Mouse (Mus musculus) T-helper 2 cell (primary cell): ENCODE data around the gene Gpc1.

Experiments used
- in situ Hi-C: fragments of 300-600 bp; cut with MboI, MseI; formaldehyde crosslinking; loops from one replicate; pipeline ENCODE4 v1.15.1; 2025; ENCODE audit warnings: high pct_unique_total_duplicates

Gene Gpc1

DNA sequence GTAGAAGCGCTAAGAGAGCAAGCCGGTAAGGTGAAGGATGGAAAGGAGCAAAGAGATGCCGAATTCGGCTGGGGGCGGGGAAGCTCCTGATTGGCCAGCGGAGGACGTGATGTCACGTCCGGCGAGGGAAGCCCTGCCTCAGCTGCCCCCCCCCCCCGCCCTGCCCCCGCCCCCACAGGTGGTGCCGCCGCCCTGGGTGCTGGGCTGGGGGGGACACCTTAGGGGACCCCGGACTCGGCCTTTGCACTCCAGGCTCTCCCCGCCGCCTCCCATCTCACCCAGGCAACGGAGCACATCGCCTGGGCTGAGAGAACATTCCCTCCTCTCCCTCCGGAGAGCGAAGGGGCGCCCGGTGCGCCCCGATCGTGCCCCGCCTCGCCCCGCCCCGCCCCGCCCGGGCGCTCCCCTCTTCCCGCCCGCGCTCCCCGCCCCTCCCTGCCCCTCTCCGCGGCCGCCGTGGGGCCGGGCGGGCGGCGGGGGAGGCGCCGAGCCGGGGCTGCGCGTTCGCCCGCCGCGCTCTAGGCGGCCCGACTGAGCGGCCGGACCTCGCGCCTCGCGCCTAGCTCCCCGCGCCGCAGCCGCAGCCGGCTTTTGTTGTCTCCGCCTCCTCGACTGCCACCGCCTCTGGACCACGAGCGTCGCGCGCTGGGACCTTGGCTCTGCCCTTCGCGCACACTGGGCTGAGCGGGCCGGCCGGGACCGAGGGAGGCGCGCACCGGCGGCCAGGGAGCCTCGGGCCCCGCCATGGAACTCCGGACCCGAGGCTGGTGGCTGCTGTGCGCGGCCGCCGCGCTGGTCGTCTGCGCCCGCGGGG, at the start of gene Gpc1:
TSS of gene Gpc1 (plus strand) at position 458 of the 814 bp plus-strand sequence.
- in situ Hi-C loops, result no loop called here

DNA sequence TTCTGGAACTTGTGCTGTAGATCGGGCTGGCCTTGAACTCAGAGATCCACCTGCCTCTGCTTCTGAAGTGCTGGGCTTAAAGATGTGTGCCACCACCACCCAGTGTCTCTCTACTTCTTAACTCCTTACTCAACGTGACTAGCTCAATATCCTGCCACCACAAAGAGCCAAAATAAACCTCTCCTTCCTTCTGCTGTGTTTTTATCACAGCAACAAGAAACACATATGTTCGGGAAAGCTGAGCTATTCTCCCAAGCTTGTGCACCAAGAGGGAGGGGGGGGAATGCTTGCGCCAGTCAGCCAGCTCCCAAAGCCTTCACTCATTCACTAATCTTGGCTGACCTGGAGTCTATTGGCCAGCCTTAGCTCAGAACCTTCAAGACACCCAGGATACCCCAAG, 49.6 kb upstream of the Gpc1 start:
- in situ Hi-C loops, result loop anchor here (5.0 kb wide), 1 partner anchor 60 kb away; no protein-coding TSS in a partner anchor

DNA sequence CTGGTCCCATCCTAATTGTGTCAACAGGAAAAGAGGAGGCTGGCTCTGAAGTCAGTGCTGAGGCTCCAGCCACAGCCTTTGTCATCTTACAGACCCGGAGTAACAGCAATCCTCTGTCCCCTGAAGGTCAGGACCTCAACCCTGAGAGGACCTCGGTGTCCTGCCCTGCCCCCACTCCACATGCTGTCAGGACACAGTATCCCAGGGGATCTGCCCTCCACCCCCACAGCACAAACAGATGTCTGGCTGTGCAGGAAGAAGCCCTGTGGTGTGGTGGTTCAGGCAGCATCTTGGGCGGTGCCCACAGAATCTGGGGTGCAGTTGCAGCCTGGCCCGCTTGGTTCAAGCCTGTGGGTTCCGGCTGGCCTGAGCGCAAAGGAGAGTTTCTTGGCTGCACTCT, 48.9 kb upstream of the Gpc1 start:
- in situ Hi-C loops, result loop anchor here (5.0 kb wide), 1 partner anchor 60 kb away; no protein-coding TSS in a partner anchor

DNA sequence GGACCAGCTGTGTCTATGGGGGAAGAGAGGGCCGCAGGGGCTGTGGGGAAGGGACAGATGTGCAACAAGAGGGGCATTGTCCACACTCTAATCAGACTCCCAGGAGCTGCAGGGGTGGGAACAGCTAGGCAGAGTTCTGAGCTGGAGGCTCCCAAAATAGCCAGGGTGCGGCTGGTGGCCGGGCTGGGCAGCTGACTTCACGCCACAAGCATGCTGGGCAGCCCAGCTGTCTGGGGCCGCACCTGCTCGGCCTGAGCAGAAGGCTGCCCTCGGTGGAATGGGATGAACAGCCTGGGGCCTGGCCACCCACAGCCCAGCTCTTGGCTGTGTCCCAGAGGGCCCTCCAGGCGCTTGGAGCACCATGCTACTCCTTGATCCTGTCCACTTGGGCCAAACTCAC, 44.2 kb upstream of the Gpc1 start:
- in situ Hi-C loops, result no loop called here

DNA sequence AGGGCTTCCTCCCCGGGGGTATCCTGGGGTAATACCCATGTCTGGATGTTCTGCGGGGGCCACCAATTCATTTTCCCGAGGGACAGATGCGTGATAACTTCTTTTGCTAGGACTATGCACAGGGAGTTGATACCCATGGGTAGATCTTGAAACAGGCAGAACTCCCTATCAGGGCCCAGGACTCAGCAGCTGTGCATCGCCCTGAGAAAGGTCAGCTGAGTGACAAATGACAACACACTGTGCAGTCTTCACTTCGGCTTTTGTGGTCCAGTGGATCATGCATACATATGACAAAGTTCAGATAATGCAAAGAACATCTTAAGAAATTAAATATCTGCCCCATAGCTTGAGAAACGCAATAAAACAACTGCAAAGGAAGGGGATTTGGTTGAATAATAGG, 43.4 kb upstream of the Gpc1 start:
- in situ Hi-C loops, result no loop called here

DNA sequence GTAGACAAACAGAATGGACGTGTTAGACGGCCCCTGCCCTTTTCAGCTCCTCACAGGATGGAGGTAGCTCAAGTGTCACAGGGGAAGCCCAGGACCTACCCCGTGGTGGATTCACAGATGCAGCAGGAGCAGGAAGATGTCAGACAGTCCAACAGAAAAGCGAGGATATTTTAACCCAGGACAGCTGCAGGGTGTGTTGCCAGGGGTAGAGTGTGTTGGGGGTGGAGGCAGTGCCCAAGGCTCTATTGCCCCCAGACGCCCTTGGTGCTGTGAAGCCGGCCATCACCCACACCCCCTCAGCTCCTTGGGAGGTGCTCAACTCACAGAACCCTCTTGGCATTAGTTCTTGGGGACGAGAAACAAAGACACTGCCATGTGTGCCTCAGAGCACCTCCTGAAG, 40.8 kb upstream of the Gpc1 start:
- in situ Hi-C loops, result no loop called here

DNA sequence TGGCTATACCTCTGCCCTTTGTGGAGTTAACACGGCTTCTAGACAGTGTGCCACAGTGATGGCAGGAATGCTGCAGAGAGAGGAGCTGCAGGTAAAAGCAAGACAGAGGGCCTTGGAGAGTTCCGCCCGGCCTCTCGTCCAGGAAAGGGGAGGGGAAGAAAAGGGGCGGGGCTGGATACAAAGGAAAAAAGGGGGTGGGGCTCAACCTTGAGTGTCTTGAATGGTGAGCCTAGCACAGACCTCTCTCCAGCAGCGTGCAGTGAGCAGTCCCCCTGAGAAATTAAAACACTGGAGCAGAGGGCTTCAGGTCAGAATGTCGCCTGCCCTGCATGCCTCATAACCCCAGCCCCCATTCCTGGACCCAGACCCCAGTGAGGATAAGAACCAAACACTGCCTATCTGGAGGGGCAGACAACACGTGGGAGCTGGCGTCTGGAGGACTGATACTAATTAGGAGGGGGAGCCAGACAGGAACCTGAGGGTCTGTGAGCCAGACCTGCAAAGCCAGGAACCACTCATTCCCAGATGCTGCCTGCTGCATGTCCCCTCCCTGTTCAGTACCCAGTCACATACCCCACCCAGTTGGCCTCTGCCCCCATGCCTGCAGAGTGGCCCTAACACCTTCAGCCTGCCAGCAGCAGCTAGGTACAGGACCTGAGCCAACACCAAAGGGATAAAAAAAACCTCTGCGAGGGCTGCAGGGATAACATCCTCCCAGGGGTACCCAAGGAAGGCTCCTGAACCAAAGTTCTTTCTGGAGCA, 40.2 kb upstream of the Gpc1 start:
- in situ Hi-C loops, result no loop called here

DNA sequence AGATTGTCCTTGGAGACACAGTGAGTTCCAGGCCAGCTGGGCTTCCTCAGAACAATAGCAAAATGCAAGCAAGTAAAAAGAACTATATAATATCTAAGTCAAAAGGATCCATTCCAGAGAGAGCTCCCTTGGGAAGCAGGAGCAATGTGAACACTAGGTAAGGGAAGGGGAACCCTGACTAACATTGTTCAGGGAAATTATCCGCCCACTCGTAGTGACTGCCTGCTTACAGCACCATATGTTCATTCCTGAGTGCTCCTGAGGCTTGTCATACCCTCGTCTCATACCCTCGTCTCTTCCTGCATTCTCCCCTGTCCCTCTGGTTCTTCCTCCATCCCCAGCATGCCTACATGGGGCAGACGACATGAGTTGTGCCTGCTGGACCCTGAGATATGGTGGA, 37.7 kb upstream of the Gpc1 start:
- in situ Hi-C loops, result no loop called here

DNA sequence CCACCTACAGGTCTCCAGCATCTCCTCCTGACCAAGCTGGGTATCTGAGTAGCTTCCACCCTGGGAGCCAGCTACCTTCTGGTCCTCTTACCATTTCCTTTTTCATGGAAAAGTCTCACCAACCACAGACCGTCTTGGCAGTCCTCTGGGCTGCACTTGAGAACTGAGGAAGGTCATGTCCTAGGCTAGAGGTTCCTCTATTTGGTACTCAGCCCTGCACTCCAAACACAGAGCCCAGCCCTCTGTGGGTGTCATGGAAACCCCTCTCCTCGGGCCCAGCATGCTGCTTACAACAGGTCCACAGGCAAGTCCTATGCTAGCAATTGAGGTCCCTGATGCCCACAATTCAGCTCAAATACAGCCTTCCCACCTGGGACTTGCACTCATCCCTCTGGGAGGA, 33.0 kb upstream of the Gpc1 start:
- in situ Hi-C loops, result no loop called here

DNA sequence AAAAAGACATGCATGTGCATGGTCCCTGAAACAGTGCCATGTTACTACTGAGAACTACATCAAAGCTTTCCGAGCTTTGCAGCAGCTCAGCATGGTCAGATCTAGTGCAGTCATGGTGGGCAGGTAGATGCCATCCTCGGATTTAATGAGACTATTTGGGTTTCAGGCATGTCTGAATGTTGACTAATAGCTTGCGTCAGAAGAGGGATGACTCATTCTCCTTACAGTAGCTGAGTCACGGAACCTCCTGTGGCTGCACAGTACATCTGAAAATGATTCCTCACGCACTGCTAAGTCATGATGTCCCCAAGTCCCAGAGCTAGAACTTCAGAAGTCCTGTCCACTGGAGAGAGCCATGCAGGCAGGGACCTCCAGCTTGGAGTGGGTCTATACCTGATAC, 31.8 kb upstream of the Gpc1 start:
- in situ Hi-C loops, result no loop called here

DNA sequence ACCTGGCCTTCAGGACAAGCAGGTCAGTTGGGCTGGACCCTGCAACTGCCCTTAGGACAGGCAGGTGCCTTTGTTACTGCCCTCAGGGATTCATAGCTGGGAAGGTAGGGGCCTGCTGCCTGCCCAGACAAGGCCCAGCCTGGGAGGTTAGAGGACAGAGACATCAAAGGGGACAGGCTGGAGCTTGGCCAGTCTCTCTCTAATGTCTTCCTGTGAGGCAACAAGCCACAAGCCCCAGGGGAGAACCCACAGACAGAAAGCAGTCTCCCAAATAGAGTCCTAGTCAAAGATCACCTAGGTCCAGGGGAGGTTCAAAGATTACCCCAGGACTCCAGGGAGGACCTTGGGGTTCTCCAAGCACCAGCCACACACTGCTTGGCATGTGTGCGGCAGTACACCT, 29.1 kb upstream of the Gpc1 start:
- in situ Hi-C loops, result no loop called here

DNA sequence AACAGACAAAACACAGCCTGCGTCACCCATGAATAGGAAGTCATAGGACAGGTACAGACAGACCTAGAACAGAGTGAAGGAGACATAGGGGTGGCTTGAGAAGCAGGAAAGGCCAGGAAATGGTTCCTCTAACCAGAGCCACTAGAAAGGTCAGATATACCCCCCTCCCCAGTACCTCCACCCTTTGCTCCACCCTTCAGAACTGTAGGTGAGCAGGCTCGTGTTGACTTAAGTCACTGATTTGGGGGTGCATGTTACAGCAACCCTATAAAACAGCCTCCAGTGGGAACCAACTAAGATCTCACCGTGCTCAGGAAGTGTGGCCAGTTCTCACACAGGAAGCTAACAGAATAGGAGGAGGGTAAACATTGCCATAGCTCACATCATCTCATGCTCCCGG, 28.1 kb upstream of the Gpc1 start:
- in situ Hi-C loops, result no loop called here

DNA sequence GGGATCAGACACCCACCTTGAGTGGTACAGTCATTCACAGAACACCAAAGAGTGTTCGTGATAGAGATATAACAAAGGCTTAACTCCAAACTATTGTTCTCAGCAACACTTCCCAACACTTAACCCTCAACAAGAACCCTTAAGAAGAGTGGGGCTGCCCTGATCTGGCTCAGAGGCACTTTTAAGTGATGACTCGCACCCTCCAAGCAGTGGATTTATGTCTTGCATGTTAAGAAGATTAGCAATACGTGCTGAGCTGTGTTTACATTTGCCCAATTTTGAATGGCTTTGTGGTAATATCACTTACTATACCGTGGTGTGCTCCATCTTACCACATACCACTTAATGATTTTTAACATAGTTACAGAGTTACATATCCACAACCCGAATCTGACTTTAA, 26.3 kb upstream of the Gpc1 start:
- in situ Hi-C loops, result no loop called here

DNA sequence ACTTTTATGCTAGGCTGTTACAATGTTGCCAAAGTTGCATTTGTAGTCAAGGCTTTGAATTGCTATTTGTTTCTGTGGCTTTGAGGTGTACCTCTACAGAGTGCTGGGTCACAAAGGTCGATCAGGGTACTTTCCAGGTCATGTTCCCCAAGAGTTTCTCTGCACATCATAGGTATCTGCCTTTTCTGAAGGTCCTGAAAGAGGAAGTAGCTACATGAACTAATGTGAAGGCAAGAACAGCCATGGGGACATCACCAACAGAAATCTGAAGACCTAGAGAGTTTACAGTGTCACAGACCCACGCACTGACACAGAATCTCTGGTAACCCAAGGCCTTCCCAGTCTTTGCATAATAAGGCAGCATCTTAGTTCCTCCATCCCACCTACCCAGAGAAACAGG, 25.6 kb upstream of the Gpc1 start:
- in situ Hi-C loops, result no loop called here

DNA sequence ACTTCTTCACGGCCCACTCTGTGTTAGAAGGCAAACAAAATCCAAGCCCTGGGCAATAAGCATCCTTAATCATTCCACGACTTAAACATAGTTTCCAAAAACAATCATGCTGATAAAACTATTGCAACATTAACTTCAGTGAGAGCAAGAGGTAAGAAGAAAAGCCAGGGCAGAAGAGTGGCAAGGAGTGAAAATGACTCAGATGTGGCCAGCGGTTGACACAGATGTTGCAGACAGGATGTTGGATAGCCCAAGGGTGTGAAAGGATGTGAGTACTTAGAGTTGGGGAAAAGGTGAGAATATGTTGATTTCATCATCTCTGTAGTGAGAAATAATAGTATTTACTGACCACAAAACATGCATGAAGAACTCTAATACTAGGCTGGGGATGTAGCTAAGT, 24.7 kb upstream of the Gpc1 start:
- in situ Hi-C loops, result no loop called here

DNA sequence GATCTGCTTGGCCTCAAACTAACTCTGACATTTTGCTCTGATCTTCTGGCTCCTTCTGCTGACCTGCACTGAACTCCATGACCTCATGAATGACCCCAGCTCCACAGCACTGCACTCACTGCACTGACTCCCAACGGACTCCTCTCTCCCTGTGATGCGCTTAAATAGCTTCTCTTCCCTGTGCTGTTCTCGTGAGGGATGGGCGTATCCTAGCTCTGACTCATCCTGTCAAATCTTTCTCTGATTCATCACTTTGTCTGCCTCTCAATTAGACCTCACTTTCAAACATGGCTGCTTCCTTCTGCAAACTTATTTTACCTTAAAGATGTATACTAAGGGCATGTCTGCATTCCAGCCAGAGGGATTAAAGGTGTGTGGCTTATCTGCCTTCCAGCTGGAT, 21.8 kb upstream of the Gpc1 start:
- in situ Hi-C loops, result no loop called here

DNA sequence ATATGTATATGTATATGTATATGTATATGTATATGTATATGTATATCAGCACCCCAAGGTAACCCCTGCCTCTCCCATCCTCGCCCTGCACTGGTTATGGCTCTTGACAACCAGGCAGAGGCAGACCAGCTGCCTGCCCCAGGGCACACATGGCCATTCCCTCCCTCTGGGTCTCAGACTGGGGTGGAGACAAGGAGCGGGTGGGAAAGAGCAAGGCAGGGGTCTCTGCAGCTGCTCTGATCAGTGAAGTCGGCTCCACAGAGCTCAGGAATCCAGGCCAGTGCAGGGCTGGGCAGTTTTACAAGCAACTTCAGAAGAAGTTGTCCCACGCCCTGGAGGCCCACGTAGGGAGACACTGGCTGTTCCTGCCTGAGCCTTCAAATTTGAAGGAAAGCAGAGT, 17.1 kb upstream of the Gpc1 start:
- in situ Hi-C loops, result no loop called here

DNA sequence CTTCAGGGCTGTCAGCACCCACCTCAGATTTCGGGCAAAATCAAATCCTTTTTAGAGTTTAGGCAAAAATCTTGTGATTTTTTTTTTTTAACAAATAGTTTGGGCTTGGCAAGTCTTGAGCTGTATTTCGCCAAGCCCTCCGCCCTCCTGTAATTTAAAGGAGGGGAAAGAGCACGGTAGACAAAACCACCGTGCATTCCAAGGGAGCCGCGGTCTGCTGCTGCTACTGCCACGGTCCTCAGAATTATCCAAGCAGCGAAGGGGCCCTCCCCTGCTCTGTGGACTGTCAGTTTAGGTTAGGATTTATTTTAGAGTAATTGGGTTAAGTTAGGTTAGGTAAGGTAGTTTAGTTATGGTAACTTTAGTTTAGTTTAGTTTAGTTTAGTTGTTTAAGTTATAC, 16.3 kb upstream of the Gpc1 start:
- in situ Hi-C loops, result no loop called here

DNA sequence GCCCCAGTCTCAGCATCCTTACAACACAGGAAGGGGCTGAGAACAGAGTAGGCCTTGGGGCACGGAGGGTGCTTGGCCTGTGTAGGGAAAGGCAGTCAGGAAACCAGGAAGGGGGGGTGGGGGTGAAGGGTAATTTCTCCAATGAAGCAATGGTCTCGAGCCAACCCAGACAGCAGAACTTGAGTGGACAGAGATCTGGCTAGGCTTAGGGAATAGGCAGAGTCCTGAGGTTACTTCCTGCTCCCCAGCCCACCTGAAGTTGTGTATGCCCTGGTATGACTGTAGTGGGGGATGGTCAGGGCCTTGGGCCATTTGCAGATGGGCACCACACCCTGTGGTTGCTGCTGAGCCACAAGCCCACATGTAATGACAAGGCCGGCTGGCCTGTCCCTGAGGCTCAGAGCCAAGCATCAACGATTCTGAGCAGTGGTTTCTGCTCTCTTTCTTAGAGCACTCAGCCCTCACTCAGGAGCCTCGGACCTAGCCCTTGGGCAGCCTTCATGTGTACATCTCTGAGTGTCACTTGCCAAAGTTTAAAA, 15.6 kb upstream of the Gpc1 start:
- in situ Hi-C loops, result no loop called here

DNA sequence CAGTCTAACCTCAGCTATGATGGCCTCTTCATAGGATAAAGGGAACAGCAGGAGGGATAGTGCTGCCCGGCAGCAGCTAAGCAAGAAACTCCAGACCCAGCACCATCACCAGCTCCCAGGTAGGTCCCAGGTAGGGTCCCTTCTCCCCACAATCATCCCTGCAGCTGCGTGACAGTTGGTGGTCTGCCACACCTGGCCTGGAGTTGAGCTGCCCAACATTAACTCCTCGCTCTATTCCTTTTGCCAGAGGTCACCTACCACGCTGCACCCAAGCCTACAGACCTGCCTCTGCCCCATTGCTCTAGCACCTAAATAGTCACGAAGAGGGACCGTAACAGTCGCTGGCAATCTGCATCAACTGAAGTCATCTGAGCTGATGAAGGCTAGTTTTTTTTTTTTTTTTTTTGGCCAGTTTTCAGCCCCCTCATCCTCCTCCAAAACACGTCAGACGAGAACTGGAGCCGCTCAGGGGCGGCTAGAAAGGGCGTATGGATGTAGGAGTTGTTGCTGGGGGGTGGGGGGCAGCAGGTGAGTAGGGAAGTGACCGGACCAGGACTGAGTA, 738 bp upstream of the Gpc1 start:
- in situ Hi-C loops, result no loop called here

DNA sequence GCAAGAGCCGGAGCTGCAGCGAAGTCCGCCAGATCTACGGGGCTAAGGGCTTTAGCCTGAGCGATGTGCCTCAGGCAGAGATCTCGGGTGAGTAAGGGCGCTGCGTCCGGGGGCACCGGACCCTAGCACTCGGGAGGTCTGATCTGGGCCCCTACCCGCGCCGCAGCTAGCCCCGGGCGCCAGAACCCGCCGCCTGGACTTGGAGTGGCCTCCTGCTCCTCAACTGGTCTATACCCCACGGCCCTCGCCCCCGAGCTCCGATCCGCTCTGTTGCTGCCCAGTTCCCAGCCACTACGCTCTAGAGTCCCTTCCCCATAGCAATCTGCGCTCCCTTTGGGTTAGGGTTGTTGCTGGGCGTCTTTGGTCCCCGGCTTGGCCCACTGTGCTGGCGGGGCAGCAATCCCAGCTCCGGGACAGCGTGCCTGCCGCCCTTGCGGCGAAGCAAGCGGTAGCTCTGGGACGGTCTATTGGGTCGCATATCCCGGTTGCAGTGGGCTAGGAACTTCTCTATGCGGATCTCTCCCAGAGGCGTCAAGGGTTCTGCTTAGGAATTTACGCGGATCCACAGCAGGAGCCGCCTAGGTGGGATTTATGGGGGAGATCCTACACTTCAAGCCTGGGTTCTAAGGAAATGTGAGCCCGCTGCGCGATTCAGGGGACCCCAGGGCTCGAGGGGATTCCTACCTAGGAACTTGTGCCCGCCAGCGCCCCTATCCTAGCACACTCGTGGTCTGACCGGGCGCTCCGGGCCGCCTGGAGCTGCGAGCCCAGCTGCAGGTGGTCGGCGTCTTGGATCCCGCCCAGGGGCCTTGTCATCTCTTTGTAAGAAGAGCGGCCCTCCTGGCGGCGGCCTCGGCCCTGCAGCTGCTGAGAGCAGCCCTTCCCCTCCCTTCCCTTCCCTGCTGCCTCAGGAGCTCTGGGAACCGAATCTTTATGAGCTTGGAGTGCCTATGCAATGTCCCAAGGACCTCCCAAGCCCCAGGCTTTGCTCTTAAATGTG, 866 bp downstream of the Gpc1 start:
- in situ Hi-C loops, result no loop called here
